Mouse (Mus musculus) heart, embryonic 13.5 days (tissue): ENCODE results near the gene Bmp8a. TPM values are rescaled to one million over a fixed set of nuclear protein-coding genes. Genes with fewer than 3 reads are reported as not detected.
A peak's percentile ranks its signal among the peaks of the same experiment; 100 is the strongest.
"Not testable (repeated sequence)": the region's sequence is repeated elsewhere in the genome, so short reads cannot be mapped to it uniquely, and the experiment has no call there.

Source experiments
- ATAC-seq: fragments of 200-750 bp; cut with Nextera tagmentation; 2 replicates; pipeline ENCODE4 v1.8.0; 2017; ENCODE audit warnings: moderate TSS enrichment; ENCODE audit not compliant: insufficient number of reproducible peaks, low FRiP score, low TSS enrichment; ENCODE audit errors: extremely low read depth
- H3K27ac ChIP-seq: fragments of 300-500 bp; sonication (generic); replicated peaks from 2 replicates; pipeline ENCODE4 v1.5.1; 2015; ENCODE audit warnings: moderate library complexity, mild to moderate bottlenecking, inconsistent platforms
- H3K27me3 ChIP-seq: fragments of 300-500 bp; sonication (generic); replicated peaks from 2 replicates; pipeline ENCODE4 v1.6.1; 2015; ENCODE audit warnings: mild to moderate bottlenecking, inconsistent platforms
- H3K36me3 ChIP-seq: fragments of 300-500 bp; sonication (generic); 2 replicates; pipeline ENCODE4 v1.6.1; 2015; ENCODE audit warnings: mild to moderate bottlenecking, inconsistent platforms
- H3K4me1 ChIP-seq: fragments of 300-500 bp; sonication (generic); 2 replicates; pipeline ENCODE4 v1.6.1; 2015; ENCODE audit warnings: inconsistent platforms
- H3K4me2 ChIP-seq: fragments of 300-500 bp; sonication (generic); 2 replicates; pipeline ENCODE4 v1.6.1; 2015; ENCODE audit warnings: inconsistent platforms, mild to moderate bottlenecking, moderate library complexity
- H3K4me3 ChIP-seq: fragments of 300-500 bp; sonication (generic); 2 replicates; pipeline ENCODE4 v1.5.1; 2015; ENCODE audit warnings: moderate library complexity, mild to moderate bottlenecking, inconsistent platforms
- H3K9ac ChIP-seq: fragments of 300-500 bp; sonication (generic); 2 replicates; pipeline ENCODE4 v1.6.1; 2015; ENCODE audit warnings: inconsistent platforms, mild to moderate bottlenecking, moderate library complexity
- H3K9me3 ChIP-seq: fragments of 300-500 bp; sonication (generic); 2 replicates; pipeline ENCODE4 v1.6.1; 2016; ENCODE audit warnings: inconsistent platforms
- WGBS: fragments of 180-500 bp; shearing (Covaris S2); methylation state at CpG from one replicate; pipeline ENCODE4 v1.1.7; 2015; ENCODE audit warnings: mixed read lengths; 5-methylcytosine and 5-hydroxymethylcytosine counted together
- polyA plus RNA-seq: library from polyadenylated mRNA; unstranded; fragments of >200 nt; fragmentation: Nextera tagmentation; extraction: Ambion mirVana; gene quantifications from 2 replicates; pipeline ENCODE4 v1.2.1, GENCODE M21; 2015

Bmp8a gene
- polyA plus RNA-seq, 1 experiment from 2014 or later: 0.13 TPM

GRCm38 (mm10) chr4:123298980-123299670, 43.9 kb downstream of the Bmp8a start:
- Histone ChIP-seq H3K4me2 (no peak overlapping the region), H3K27ac (no peak overlapping the region), H3K27me3 (no peaks in the 10 kb centered on the region), H3K36me3 (peaks cover 99% of the 10 kb centered on the region), H3K9me3 (no peaks in the 10 kb centered on the region; the same call in 1 of the 2 replicates), H3K9ac (no peak overlapping the region), H3K4me3 (no peak overlapping the region), H3K4me1 (peaks cover 15% of the 10 kb centered on the region)
- ATAC-seq: no peak
- WGBS: 89% methylated on average over 11 of the region's 11 CpGs

- H3K9ac ChIP-seq: no peak overlapping the region
- H3K9me3 ChIP-seq: no peaks in the 10 kb centered on the region
- H3K36me3 ChIP-seq: peaks cover 99% of the 10 kb centered on the region
- peaks cover 19% of the 10 kb centered on the region for H3K4me1 ChIP-seq
- no peaks in the 10 kb centered on the region for H3K27me3 ChIP-seq
- no peak overlapping the region for H3K4me2 ChIP-seq
- 62% methylated on average over 4 of the region's 4 CpGs for WGBS
- no peak for ATAC-seq
- H3K4me3 ChIP-seq: no peak overlapping the region
- no peak overlapping the region for H3K27ac ChIP-seq
Measured at GRCm38 (mm10) chr4:123298226-123298625, 44.8 kb downstream of the Bmp8a start.

- no peaks in the 10 kb centered on the region for H3K9me3 ChIP-seq
- ATAC-seq: no peak
- no peak overlapping the region for H3K9ac ChIP-seq
- WGBS: 90% methylated on average over 22 of the region's 22 CpGs
- H3K4me2 ChIP-seq: no peak overlapping the region
- H3K4me1 ChIP-seq: peaks cover 21% of the 10 kb centered on the region
- no peak overlapping the region for H3K27ac ChIP-seq
- H3K4me3 ChIP-seq: no peak overlapping the region
- no peaks in the 10 kb centered on the region for H3K27me3 ChIP-seq
- peaks cover 99% of the 10 kb centered on the region for H3K36me3 ChIP-seq
Measured at GRCm38 (mm10) chr4:123297195-123297960, 45.7 kb downstream of the Bmp8a start.

- Histone ChIP-seq H3K4me3 (no peak overlapping the region), H3K9ac (no peak overlapping the region), H3K4me1 (peaks cover 21% of the 10 kb centered on the region), H3K4me2 (no peak overlapping the region), H3K27me3 (no peaks in the 10 kb centered on the region), H3K27ac (no peak overlapping the region), H3K9me3 (no peaks in the 10 kb centered on the region), H3K36me3 (peaks cover 99% of the 10 kb centered on the region)
- WGBS: 79% methylated on average over 5 of the region's 5 CpGs
- no peak for ATAC-seq
Measured at GRCm38 (mm10) chr4:123296148-123296534, 46.9 kb downstream of the Bmp8a start.

GRCm38 (mm10) chr4:123295516-123296147, 47.4 kb downstream of the Bmp8a start:
- no peaks in the 10 kb centered on the region for H3K27me3 ChIP-seq
- no peak overlapping the region for H3K4me3 ChIP-seq
- 91% methylated on average over 21 of the region's 21 CpGs for WGBS
- peaks cover 99% of the 10 kb centered on the region for H3K36me3 ChIP-seq
- no peaks in the 10 kb centered on the region for H3K9me3 ChIP-seq
- no peak overlapping the region for H3K4me2 ChIP-seq
- H3K4me1 ChIP-seq: peaks cover 16% of the 10 kb centered on the region
- no peak overlapping the region for H3K9ac ChIP-seq
- no peak for ATAC-seq
- H3K27ac ChIP-seq: no peak overlapping the region

- 74% methylated on average over 15 of the region's 15 CpGs for WGBS
- not testable (repeated sequence) for H3K27me3 ChIP-seq, H3K4me2 ChIP-seq, H3K4me3 ChIP-seq, H3K9ac ChIP-seq, H3K9me3 ChIP-seq, H3K27ac ChIP-seq, ATAC-seq
- H3K4me1 ChIP-seq: peaks cover 11% of the 10 kb centered on the region; the same call in 1 of the 2 replicates
- peaks cover 99% of the 10 kb centered on the region for H3K36me3 ChIP-seq
Measured at GRCm38 (mm10) chr4:123295026-123295425, 48.0 kb downstream of the Bmp8a start.

- Histone ChIP-seq H3K36me3 (peaks cover 99% of the 10 kb centered on the region), H3K27ac (no peak overlapping the region; the same call in 1 of the 2 replicates), H3K4me2 (no peak overlapping the region), H3K4me3 (no peak overlapping the region), H3K27me3 (no peaks in the 10 kb centered on the region), H3K9me3 (no peaks in the 10 kb centered on the region), H3K9ac (no peak overlapping the region), H3K4me1 (peaks cover 6% of the 10 kb centered on the region; the same call in 1 of the 2 replicates)
- WGBS: 73% methylated on average over 7 of the region's 7 CpGs
- ATAC-seq: no peak
Measured at GRCm38 (mm10) chr4:123293661-123294443, 49.2 kb downstream of the Bmp8a start.

GRCm38 (mm10) chr4:123292989-123293388, 50.1 kb downstream of the Bmp8a start:
- 86% methylated on average over 7 of the region's 7 CpGs for WGBS
- Histone ChIP-seq H3K9me3 (no peaks in the 10 kb centered on the region), H3K36me3 (peaks cover 100% of the 10 kb centered on the region), H3K9ac (no peak overlapping the region), H3K4me2 (no peak overlapping the region), H3K4me1 (peaks cover 13% of the 10 kb centered on the region), H3K27ac (no peak overlapping the region), H3K4me3 (no peak overlapping the region), H3K27me3 (no peaks in the 10 kb centered on the region)
- no peak for ATAC-seq

GRCm38 (mm10) chr4:123292390-123292789, 50.7 kb downstream of the Bmp8a start:
- ATAC-seq: no peak

GRCm38 (mm10) chr4:123289038-123289437, 54.0 kb downstream of the Bmp8a start:
- ATAC-seq: no peak
- no peaks in the 10 kb centered on the region for H3K9me3 ChIP-seq
- H3K9ac ChIP-seq: no peak overlapping the region
- no peak overlapping the region for H3K4me2 ChIP-seq
- WGBS: 84% methylated on average over 12 of the region's 12 CpGs
- H3K27ac ChIP-seq: no peak overlapping the region
- H3K36me3 ChIP-seq: peaks cover 87% of the 10 kb centered on the region
- no peaks in the 10 kb centered on the region for H3K27me3 ChIP-seq
- no peak overlapping the region for H3K4me3 ChIP-seq
- H3K4me1 ChIP-seq: peaks cover 50% of the 10 kb centered on the region

More at GRCm38 (mm10) chr4:123292390-123292789, 50.7 kb downstream of the Bmp8a start:
- Histone ChIP-seq H3K27me3 (no peaks in the 10 kb centered on the region), H3K4me2 (no peak overlapping the region), H3K9me3 (no peaks in the 10 kb centered on the region), H3K4me3 (no peak overlapping the region), H3K4me1 (peaks cover 17% of the 10 kb centered on the region), H3K36me3 (peaks cover 100% of the 10 kb centered on the region), H3K9ac (no peak overlapping the region), H3K27ac (no peak overlapping the region)
- WGBS: 74% methylated on average over 3 of the region's 3 CpGs

GRCm38 (mm10) chr4:123286790-123287189, 56.3 kb downstream of the Bmp8a start:
- Histone ChIP-seq H3K27me3 (no peaks in the 10 kb centered on the region), H3K4me3 (peak overlapping the region; percentile 79), H3K9ac (peak overlapping the region; percentile 45; the same call in 1 of the 2 replicates), H3K27ac (no peak overlapping the region), H3K36me3 (peaks cover 65% of the 10 kb centered on the region), H3K4me2 (peak overlapping the region; percentile 96), H3K4me1 (peaks cover 47% of the 10 kb centered on the region), H3K9me3 (no peaks in the 10 kb centered on the region)
- 60% methylated on average over 2 of the region's 2 CpGs for WGBS
- no peak for ATAC-seq
